8 mouse cellular contexts compared by ENCODE assay signal in genomic region chr5:31968046-31968506, GRCm38 (mm10).
DNase-seq lines count a peak whose midpoint lies in the region; ATAC-seq lines count a peak whose summit lies in the region.
"Had no signal": no experiment of that assay in that cellular context is flagged by ENCODE, and none has a peak within 500 bp of the region (broad histone marks: within the 10 kb centered on the region; RNA-seq: fewer than 3 reads in every experiment).

No protein-coding gene starts in this region.

- H3K9ac ChIP-seq in stomach, embryonic 16.5 days (ENCODE audit: low read length): 0 out of 2 replicates have a peak overlapping the region, but pooled peaks have one; percentile 19
- H3K9ac ChIP-seq: limb, embryonic 12.5 days had no signal

- DNase-seq in lung, adult 18-20 months: peak; percentile 40 to 76
- no peak for DNase-seq in lung, postnatal 4 days
- DNase-seq in gastrocnemius, postnatal 10 days: peak; percentile 23
- peak; percentile 37 to 55 for DNase-seq in kidney, postnatal 4 days
- no peak for DNase-seq in embryo, embryonic 10.5 days (ENCODE audit: low spot score)

- H3K4me3 ChIP-seq in stomach, embryonic 16.5 days (replicated peaks; ENCODE audit: low read length): no peak overlapping the region
- H3K4me3 ChIP-seq: limb, embryonic 12.5 days had no signal

- no peaks in the 10 kb centered on the region for H3K9me3 ChIP-seq in stomach, embryonic 16.5 days (replicated peaks; ENCODE audit: control insufficient read depth, low read length)
- H3K9me3 ChIP-seq: limb, embryonic 12.5 days had no signal

- no peaks in the 10 kb centered on the region for H3K36me3 ChIP-seq in stomach, embryonic 16.5 days (ENCODE audit: control insufficient read depth, insufficient read depth, low read length)
- H3K36me3 ChIP-seq: limb, embryonic 12.5 days had no signal

- H3K4me1 ChIP-seq in stomach, embryonic 16.5 days (ENCODE audit: control insufficient read depth, insufficient read depth, low read length): peaks cover 3% of the 10 kb centered on the region; the same call in 1 of the 2 replicates
- H3K4me1 ChIP-seq: limb, embryonic 12.5 days had no signal

- WGBS in stomach, embryonic 16.5 days: 46% methylated on average over 6 of the region's 6 CpGs

- ATAC-seq in stomach, embryonic 16.5 days (ENCODE audit: insufficient read depth, low FRiP score): peak; percentile 91
- ATAC-seq in monocyte, adult 5-6 weeks (replicated peaks; ENCODE audit: insufficient number of reproducible peaks, low FRiP score, low TSS enrichment, poor library complexity, severe bottlenecking): no peak

- peak overlapping the region; percentile 89 for H3K27ac ChIP-seq in stomach, embryonic 16.5 days (ENCODE audit: low read length)
- H3K27ac ChIP-seq: limb, embryonic 12.5 days had no signal

- no peak overlapping the region for H3K4me2 ChIP-seq in stomach, embryonic 16.5 days (ENCODE audit: low read depth, low read length)
- H3K4me2 ChIP-seq: limb, embryonic 12.5 days had no signal

- H3K27me3 ChIP-seq in stomach, embryonic 16.5 days (ENCODE audit: control insufficient read depth, insufficient read depth, low read length): no peaks in the 10 kb centered on the region
- H3K27me3 ChIP-seq: limb, embryonic 12.5 days had no signal

Comparison
In these comparisons a context has a peak if more than half of its experiments do, and no peak if none do; other contexts are left out.
1. DNase-seq: peak in lung, adult 18-20 months (2 of 2), gastrocnemius, postnatal 10 days (single experiment) and kidney, postnatal 4 days (2 of 2); none in lung, postnatal 4 days (0 of 2) and embryo, embryonic 10.5 days (single experiment).